Mouse (Mus musculus): ENCODE results near the gene Wbp2. TPM values are rescaled to one million over a fixed set of nuclear protein-coding genes. Genes with fewer than 3 reads are reported as not detected.

The Wbp2 gene
- polyA plus RNA-seq, 1 experiment = 288 TPM

- 97% methylated on average over 11 of the region's 11 CpGs for WGBS
- no peak overlapping the region for H3K27ac ChIP-seq (ENCODE audit: control insufficient read depth, insufficient read depth, low read length)
- no peak for DNase-seq
- peaks cover 65% of the 10 kb centered on the region for H3K36me3 ChIP-seq (ENCODE audit: control insufficient read depth, insufficient read depth, low read length)
- no peaks in the 10 kb centered on the region for H3K4me1 ChIP-seq (replicated peaks; ENCODE audit: control insufficient read depth, insufficient read depth, low read length)
- TF ChIP-seq CTCF (IDR thresholded peaks at IDR 0.05; ENCODE audit: borderline replicate concordance, control insufficient read depth, extremely low read depth, insufficient read depth, low read length, poor library complexity) = no peak
- no peak for TF ChIP-seq POLR2A (IDR thresholded peaks at IDR 0.05; ENCODE audit: control insufficient read depth, extremely low read depth, insufficient read depth, low read length, poor library complexity)
- H3K4me3 ChIP-seq (ENCODE audit: control insufficient read depth, insufficient read depth, low read length) = no peak overlapping the region
- H3K27me3 ChIP-seq (ENCODE audit: control insufficient read depth, insufficient read depth, low read length) = no peaks in the 10 kb centered on the region
Observed at GRCm38 (mm10) chr11:116059691-116060025, 27.1 kb downstream of the Wbp2 start.

DNA sequence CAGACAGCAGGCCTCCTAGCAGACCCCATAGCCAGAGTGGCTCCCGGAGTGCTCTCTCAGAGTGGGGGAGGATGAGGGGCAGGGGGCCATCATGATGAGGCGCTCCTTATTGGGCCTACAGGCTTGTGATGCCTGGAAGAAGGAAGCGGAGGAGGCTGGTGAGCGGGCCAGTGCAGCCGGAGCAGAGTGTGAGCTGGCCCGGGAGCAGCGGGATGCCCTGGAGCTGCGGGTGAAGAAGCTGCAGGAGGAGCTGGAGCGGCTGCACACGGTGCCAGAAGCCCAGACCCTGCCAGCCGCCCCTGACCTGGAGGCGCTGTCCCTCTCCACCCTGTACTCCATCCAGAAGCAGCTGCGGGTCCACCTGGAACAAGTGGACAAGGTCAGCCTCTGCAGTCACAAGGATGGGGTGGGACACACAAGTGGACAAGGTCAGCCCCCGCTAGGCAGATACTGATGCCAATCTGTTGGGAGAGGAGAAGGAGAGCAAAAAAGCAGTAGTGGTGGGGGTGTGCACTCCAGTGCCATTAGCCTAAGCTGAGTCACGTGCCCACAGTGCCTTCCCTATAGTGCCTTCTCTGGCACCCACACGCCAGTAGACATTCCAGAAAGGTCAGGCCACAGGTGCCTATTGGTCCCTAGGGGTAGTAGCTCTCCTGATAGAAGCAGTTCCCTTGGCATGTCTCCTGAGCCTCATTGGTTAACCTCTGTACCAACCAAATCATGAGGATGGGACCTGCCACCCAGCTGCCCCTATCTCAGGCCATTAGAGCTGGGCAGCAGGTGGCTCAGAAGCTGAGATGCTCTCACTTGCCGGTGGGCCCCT, 27.7 kb downstream of the Wbp2 start:
- no peak overlapping the region for H3K4me3 ChIP-seq (ENCODE audit: control insufficient read depth, insufficient read depth, low read length)
- no peak for TF ChIP-seq CTCF (IDR thresholded peaks at IDR 0.05; ENCODE audit: borderline replicate concordance, control insufficient read depth, extremely low read depth, insufficient read depth, low read length, poor library complexity)
- TF ChIP-seq POLR2A (IDR thresholded peaks at IDR 0.05; ENCODE audit: control insufficient read depth, extremely low read depth, insufficient read depth, low read length, poor library complexity) = no peak
- WGBS = 99% methylated on average over 17 of the region's 17 CpGs
- no peak overlapping the region for H3K27ac ChIP-seq (ENCODE audit: control insufficient read depth, insufficient read depth, low read length)
- DNase-seq = no peak
- H3K4me1 ChIP-seq (replicated peaks; ENCODE audit: control insufficient read depth, insufficient read depth, low read length) = no peaks in the 10 kb centered on the region
- no peaks in the 10 kb centered on the region for H3K27me3 ChIP-seq (ENCODE audit: control insufficient read depth, insufficient read depth, low read length)
- H3K36me3 ChIP-seq (ENCODE audit: control insufficient read depth, insufficient read depth, low read length) = peaks cover 65% of the 10 kb centered on the region

GRCm38 (mm10) chr11:116058022-116058614, 28.7 kb downstream of the Wbp2 start:
- H3K36me3 ChIP-seq (ENCODE audit: control insufficient read depth, insufficient read depth, low read length) = peaks cover 72% of the 10 kb centered on the region
- WGBS = 94% methylated on average over 12 of the region's 12 CpGs
- TF ChIP-seq POLR2A (IDR thresholded peaks at IDR 0.05; ENCODE audit: control insufficient read depth, extremely low read depth, insufficient read depth, low read length, poor library complexity) (no peak), CTCF (IDR thresholded peaks at IDR 0.05; ENCODE audit: borderline replicate concordance, control insufficient read depth, extremely low read depth, insufficient read depth, low read length, poor library complexity) (no peak)
- no peaks in the 10 kb centered on the region for H3K4me1 ChIP-seq (replicated peaks; ENCODE audit: control insufficient read depth, insufficient read depth, low read length)
- H3K4me3 ChIP-seq (ENCODE audit: control insufficient read depth, insufficient read depth, low read length) = no peak overlapping the region
- H3K27me3 ChIP-seq (ENCODE audit: control insufficient read depth, insufficient read depth, low read length) = no peaks in the 10 kb centered on the region
- H3K27ac ChIP-seq (ENCODE audit: control insufficient read depth, insufficient read depth, low read length) = no peak overlapping the region
- no peak for DNase-seq

GRCm38 (mm10) chr11:116057237-116057881, 29.4 kb downstream of the Wbp2 start:
- TF ChIP-seq POLR2A (IDR thresholded peaks at IDR 0.05; ENCODE audit: control insufficient read depth, extremely low read depth, insufficient read depth, low read length, poor library complexity) = no peak
- TF ChIP-seq CTCF (IDR thresholded peaks at IDR 0.05; ENCODE audit: borderline replicate concordance, control insufficient read depth, extremely low read depth, insufficient read depth, low read length, poor library complexity) = no peak
- DNase-seq = no peak
- no peak overlapping the region for H3K27ac ChIP-seq (ENCODE audit: control insufficient read depth, insufficient read depth, low read length)
- WGBS = 93% methylated on average over 4 of the region's 4 CpGs
- no peaks in the 10 kb centered on the region for H3K4me1 ChIP-seq (replicated peaks; ENCODE audit: control insufficient read depth, insufficient read depth, low read length)
- H3K36me3 ChIP-seq (ENCODE audit: control insufficient read depth, insufficient read depth, low read length) = peaks cover 74% of the 10 kb centered on the region
- no peaks in the 10 kb centered on the region for H3K27me3 ChIP-seq (ENCODE audit: control insufficient read depth, insufficient read depth, low read length)
- no peak overlapping the region for H3K4me3 ChIP-seq (ENCODE audit: control insufficient read depth, insufficient read depth, low read length)

- peaks cover 80% of the 10 kb centered on the region for H3K36me3 ChIP-seq (ENCODE audit: control insufficient read depth, insufficient read depth, low read length)
Observed at GRCm38 (mm10) chr11:116055873-116056272, 30.9 kb downstream of the Wbp2 start.

DNA sequence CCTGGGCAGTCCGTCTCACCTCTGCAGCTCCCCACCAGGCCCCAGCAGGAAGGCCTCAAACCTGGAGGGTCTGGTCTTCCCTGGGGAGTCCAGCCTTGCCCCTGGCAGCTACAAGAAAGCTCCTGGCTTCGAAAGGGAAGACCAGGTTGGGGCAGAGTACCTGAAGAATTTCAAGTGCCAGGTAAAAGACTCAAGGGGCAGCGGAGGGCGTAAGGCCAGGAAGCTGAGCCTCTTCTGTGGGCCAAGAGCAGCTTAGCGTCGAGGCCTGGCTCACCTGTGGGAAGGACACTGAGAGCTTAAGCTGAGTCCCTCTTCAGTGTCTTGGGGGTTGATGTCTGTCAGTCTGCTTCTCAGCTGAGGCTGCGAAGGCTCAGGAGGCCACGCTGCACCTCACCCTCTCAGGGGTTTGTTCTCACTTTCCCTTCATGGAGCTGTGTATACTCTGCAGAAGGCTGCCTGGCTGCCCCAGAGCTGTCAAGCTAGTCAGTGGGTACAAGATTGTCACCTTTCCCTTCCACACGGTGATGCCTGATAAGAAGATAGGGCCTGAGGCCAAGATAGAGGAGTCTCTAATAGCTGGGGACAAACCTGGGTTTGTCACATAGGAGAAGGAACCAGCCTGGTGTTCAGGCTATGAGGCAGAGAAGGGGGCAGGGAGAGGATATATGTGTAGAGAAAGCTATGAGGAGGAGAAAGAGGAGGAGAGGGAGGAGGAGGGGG, 33.1 kb downstream of the Wbp2 start:
- TF ChIP-seq POLR2A (IDR thresholded peaks at IDR 0.05; ENCODE audit: control insufficient read depth, extremely low read depth, insufficient read depth, low read length, poor library complexity) = no peak
- TF ChIP-seq CTCF (IDR thresholded peaks at IDR 0.05; ENCODE audit: borderline replicate concordance, control insufficient read depth, extremely low read depth, insufficient read depth, low read length, poor library complexity) = no peak
- Histone ChIP-seq H3K4me3 (ENCODE audit: control insufficient read depth, insufficient read depth, low read length) (no peak overlapping the region), H3K27ac (ENCODE audit: control insufficient read depth, insufficient read depth, low read length) (no peak overlapping the region), H3K36me3 (ENCODE audit: control insufficient read depth, insufficient read depth, low read length) (peaks cover 82% of the 10 kb centered on the region), H3K4me1 (replicated peaks; ENCODE audit: control insufficient read depth, insufficient read depth, low read length) (no peaks in the 10 kb centered on the region), H3K27me3 (ENCODE audit: control insufficient read depth, insufficient read depth, low read length) (no peaks in the 10 kb centered on the region)
- WGBS = 97% methylated on average over 9 of the region's 9 CpGs
- DNase-seq = no peak

More at GRCm38 (mm10) chr11:116055873-116056272, 30.9 kb downstream of the Wbp2 start:
- DNase-seq = no peak
- Histone ChIP-seq H3K27ac (ENCODE audit: control insufficient read depth, insufficient read depth, low read length) (no peak overlapping the region), H3K27me3 (ENCODE audit: control insufficient read depth, insufficient read depth, low read length) (no peaks in the 10 kb centered on the region), H3K4me1 (replicated peaks; ENCODE audit: control insufficient read depth, insufficient read depth, low read length) (no peaks in the 10 kb centered on the region), H3K4me3 (ENCODE audit: control insufficient read depth, insufficient read depth, low read length) (no peak overlapping the region)
- WGBS = over 99% methylated on average over 11 of the region's 11 CpGs
- no peak for TF ChIP-seq CTCF (IDR thresholded peaks at IDR 0.05; ENCODE audit: borderline replicate concordance, control insufficient read depth, extremely low read depth, insufficient read depth, low read length, poor library complexity)

Measured in thymus, adult 2 months (tissue).